Mouse (Mus musculus): ENCODE measurements around the gene Olfr1111. TPM values are rescaled to one million over a fixed set of nuclear protein-coding genes. Genes with fewer than 3 reads are reported as not detected.
"Not testable (repeated sequence)": the region's sequence is repeated elsewhere in the genome, so short reads cannot be mapped to it uniquely, and the experiment has no call there.

Gene Olfr1111
- 0.09 TPM in 1 of 2 replicates, not detected in the other for polyA plus RNA-seq (2015; fragmentation: Nextera tagmentation; extraction: Ambion mirVana)

DNA sequence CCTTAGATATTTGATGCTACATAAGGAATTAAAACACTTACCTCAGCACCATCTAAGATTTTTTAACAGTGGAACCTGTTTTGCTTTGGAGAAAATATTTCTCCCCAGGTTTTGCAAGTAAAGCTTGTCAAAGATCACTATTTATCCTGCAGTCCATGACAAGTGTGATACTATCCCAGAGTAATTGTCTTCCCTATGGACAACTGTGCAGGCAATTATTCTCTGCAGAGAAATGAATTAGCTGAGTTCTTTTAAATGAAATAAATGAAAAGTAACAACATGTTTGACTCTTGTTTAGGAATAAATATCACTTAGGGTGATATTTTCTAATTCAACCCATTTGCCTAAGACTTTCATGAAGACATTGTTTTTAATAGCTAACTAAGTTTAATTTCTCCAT, at the start of gene Olfr1111:
Olfr1111 (minus strand) TSS at position 101 of the 400 bp plus-strand sequence.
- Histone ChIP-seq H3K27me3 (no peaks in the 10 kb centered on the region), H3K4me2 (replicated peaks) (no peak within 1 kb of the TSS), H3K4me3 (replicated peaks) (no peak within 1 kb of the TSS)

DNA sequence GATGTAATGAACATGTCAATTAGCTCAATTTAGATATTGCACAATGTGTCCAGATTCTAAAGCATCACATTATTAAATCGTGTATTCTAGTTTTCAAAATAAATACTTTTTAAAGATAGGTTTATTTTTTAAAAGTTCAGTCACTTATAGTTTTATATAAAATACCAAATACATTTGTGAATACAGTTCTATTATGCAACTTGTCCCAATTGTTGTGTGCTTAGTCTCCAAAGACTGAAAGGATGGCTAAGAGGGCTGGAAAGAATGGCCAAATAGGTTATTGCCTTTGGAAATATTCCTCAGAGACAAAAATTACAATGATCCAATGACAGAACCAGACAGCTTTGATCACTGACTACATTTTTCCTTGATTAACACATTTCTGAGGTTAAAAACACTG, 35.1 kb upstream of the Olfr1111 start, which contains the start of gene Olfr1112:
Olfr1112 (plus strand) TSS at position 301 of the 400 bp plus-strand sequence.
- Histone ChIP-seq H3K4me2 (replicated peaks) (no peak within 1 kb of the TSS), H3K4me1 (no peaks in the 10 kb centered on the region), H3K27ac (replicated peaks) (no peak within 1 kb of the TSS), H3K4me3 (replicated peaks) (no peak within 1 kb of the TSS), H3K9me3 (replicated peaks) (no peaks in the 10 kb centered on the region), H3K36me3 (no peaks in the 10 kb centered on the region), H3K27me3 (no peaks in the 10 kb centered on the region), H3K9ac (no peak within 1 kb of the TSS)
- ATAC-seq (ENCODE audit: insufficient number of reproducible peaks, low FRiP score, low TSS enrichment, low read depth) = no peak
- WGBS = 80% methylated on average over 1 of the region's 1 CpGs

More for the DNA sequence above, at the start of gene Olfr1111:
- Histone ChIP-seq H3K27ac (replicated peaks) (no peak within 1 kb of the TSS), H3K9ac (no peak within 1 kb of the TSS), H3K36me3 (no peaks in the 10 kb centered on the region), H3K9me3 (replicated peaks) (no peaks in the 10 kb centered on the region), H3K4me1 (no peaks in the 10 kb centered on the region)
- ATAC-seq (ENCODE audit: insufficient number of reproducible peaks, low FRiP score, low TSS enrichment, low read depth) = no peak

DNA sequence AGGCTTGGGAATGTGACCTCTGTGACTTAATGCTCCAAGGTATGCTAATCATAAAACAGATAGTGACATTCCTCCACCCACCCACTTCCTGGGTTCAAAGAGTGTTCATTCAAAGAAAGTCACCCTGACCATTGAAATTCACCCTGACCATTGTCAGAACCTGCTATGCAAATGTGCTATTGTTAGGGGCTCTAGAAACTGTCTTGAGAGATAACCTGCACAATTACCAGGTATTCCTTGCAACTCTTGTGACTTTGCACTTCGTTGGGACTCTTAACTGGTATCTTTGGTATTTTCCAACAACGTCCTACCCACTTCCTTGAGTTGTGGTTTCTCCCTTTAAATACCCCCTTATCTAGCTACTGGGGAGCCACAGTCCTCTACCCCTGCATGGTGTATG, 15.3 kb upstream of the Olfr1111 start:
- not testable (repeated sequence) for H3K4me1 ChIP-seq; H3K9ac ChIP-seq; H3K36me3 ChIP-seq; ATAC-seq (ENCODE audit: insufficient number of reproducible peaks, low FRiP score, low TSS enrichment, low read depth); H3K4me3 ChIP-seq (replicated peaks); H3K9me3 ChIP-seq (replicated peaks); H3K4me2 ChIP-seq (replicated peaks); H3K27ac ChIP-seq (replicated peaks); H3K27me3 ChIP-seq
- 76% methylated on average over 2 of the region's 2 CpGs for WGBS

DNA sequence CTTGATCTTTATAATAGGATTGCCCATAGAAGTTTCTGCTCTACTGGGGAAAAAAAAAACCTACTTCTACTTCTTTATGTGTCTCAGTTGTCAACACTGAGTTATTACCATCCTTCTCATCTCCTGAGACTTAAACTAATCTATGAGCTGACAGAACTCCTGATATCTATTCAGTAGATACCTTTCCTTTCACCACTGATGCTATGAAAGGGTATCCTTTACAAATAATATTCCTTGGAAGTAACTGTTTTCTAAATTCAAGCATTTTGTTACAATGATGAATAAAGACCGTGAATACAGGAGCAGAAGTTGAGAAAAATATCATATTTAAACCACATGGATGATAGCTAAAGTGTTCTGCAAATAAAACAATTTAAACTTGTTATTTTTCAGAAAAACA, 12.2 kb downstream of the Olfr1111 start, which contains the start of gene Olfr1110:
Olfr1110 (minus strand) TSS at position 101 of the 400 bp plus-strand sequence.
- ATAC-seq (ENCODE audit: insufficient number of reproducible peaks, low FRiP score, low TSS enrichment, low read depth) = no peak
- H3K9me3 ChIP-seq (replicated peaks) = no peaks in the 10 kb centered on the region
- H3K4me3 ChIP-seq (replicated peaks) = no peak within 1 kb of the TSS
- whole genome bisulfite sequencing = 79% methylated on average over 1 of the region's 1 CpGs
- no peak within 1 kb of the TSS for H3K4me2 ChIP-seq (replicated peaks)
- H3K27me3 ChIP-seq = no peaks in the 10 kb centered on the region
- H3K36me3 ChIP-seq = no peaks in the 10 kb centered on the region
- no peaks in the 10 kb centered on the region for H3K4me1 ChIP-seq
- no peak within 1 kb of the TSS for H3K27ac ChIP-seq (replicated peaks)
- no peak within 1 kb of the TSS for H3K9ac ChIP-seq

DNA sequence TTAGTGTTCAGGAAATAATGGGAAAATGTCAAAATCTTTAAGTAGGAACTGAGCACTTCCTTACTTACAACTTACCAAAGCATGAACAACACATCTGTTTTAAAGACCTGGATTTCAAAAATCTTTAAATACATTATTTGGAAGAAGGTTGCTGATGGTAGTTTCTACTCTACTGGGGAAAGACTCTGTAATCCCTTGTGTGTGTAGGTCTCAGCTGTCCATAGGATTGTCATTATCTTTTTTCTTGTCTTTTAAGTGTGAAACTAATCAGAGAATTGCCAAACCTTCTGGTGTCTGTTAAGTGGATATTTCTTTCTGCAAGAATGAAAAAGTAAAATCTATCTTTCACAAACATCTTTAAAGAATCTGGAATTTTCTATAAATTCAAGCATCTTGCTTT, 38.0 kb downstream of the Olfr1111 start, which contains the start of gene Olfr259:
Olfr259 (minus strand) TSS at position 101 of the 400 bp plus-strand sequence.
- H3K27me3 ChIP-seq = no peaks in the 10 kb centered on the region
- no peak within 1 kb of the TSS for H3K4me2 ChIP-seq (replicated peaks)
- H3K27ac ChIP-seq (replicated peaks) = no peak within 1 kb of the TSS
- no peak within 1 kb of the TSS for H3K4me3 ChIP-seq (replicated peaks)
- no peak for ATAC-seq (ENCODE audit: insufficient number of reproducible peaks, low FRiP score, low TSS enrichment, low read depth)
- H3K36me3 ChIP-seq = no peaks in the 10 kb centered on the region
- no peaks in the 10 kb centered on the region for H3K4me1 ChIP-seq
- H3K9me3 ChIP-seq (replicated peaks) = no peaks in the 10 kb centered on the region
- H3K9ac ChIP-seq = no peak within 1 kb of the TSS

Other genes starting within 250 kb of the Olfr1111 start
- gene Olfr1098, start 228.1 kb downstream of the Olfr1111 start, polyA plus RNA-seq (2015; fragmentation: Nextera tagmentation; extraction: Ambion mirVana) = not detected in 2 replicates
- gene Olfr1099, start 191.9 kb downstream of the Olfr1111 start, polyA plus RNA-seq (2015; fragmentation: Nextera tagmentation; extraction: Ambion mirVana) = not detected in 2 replicates
- 0.12 TPM in 1 of 2 replicates, not detected in the other for gene Olfr1100, start 172.7 kb downstream of the Olfr1111 start, polyA plus RNA-seq (2015; fragmentation: Nextera tagmentation; extraction: Ambion mirVana)
- gene Olfr1101, start 161.4 kb downstream of the Olfr1111 start, polyA plus RNA-seq (2015; fragmentation: Nextera tagmentation; extraction: Ambion mirVana) = 0.16 TPM in 1 of 2 replicates, not detected in the other
- gene Olfr1102, start 154.2 kb downstream of the Olfr1111 start, polyA plus RNA-seq (2015; fragmentation: Nextera tagmentation; extraction: Ambion mirVana) = 0.09 TPM in 1 of 2 replicates, not detected in the other
- gene Olfr1104, start 125.5 kb downstream of the Olfr1111 start, polyA plus RNA-seq (2015; fragmentation: Nextera tagmentation; extraction: Ambion mirVana) = 0.13 TPM in 1 of 2 replicates, not detected in the other
- 0.05 and 0.17 TPM in 2 replicates for gene Olfr1105, start 116.1 kb downstream of the Olfr1111 start, polyA plus RNA-seq (2015; fragmentation: Nextera tagmentation; extraction: Ambion mirVana)
- 0.28 TPM in 1 of 2 replicates, not detected in the other for gene Olfr1106, start 100.4 kb downstream of the Olfr1111 start, polyA plus RNA-seq (2015; fragmentation: Nextera tagmentation; extraction: Ambion mirVana)
- gene Olfr1107, start 76.8 kb downstream of the Olfr1111 start, polyA plus RNA-seq (2015; fragmentation: Nextera tagmentation; extraction: Ambion mirVana) = not detected in 2 replicates
- gene Olfr1109, start 56.6 kb downstream of the Olfr1111 start, polyA plus RNA-seq (2015; fragmentation: Nextera tagmentation; extraction: Ambion mirVana) = not detected in 2 replicates
- not detected in 2 replicates for gene Olfr259, start 38.1 kb downstream of the Olfr1111 start, polyA plus RNA-seq (2015; fragmentation: Nextera tagmentation; extraction: Ambion mirVana)
- 0.29 and 0.35 TPM in 2 replicates for gene Olfr1110, start 12.3 kb downstream of the Olfr1111 start, polyA plus RNA-seq (2015; fragmentation: Nextera tagmentation; extraction: Ambion mirVana)
- gene Olfr1112, start 35.2 kb upstream of the Olfr1111 start, polyA plus RNA-seq (2015; fragmentation: Nextera tagmentation; extraction: Ambion mirVana) = not detected in 2 replicates
- not detected in 2 replicates for gene Olfr1113, start 56.3 kb upstream of the Olfr1111 start, polyA plus RNA-seq (2015; fragmentation: Nextera tagmentation; extraction: Ambion mirVana)
- not detected in 2 replicates for gene Olfr1115, start 95.4 kb upstream of the Olfr1111 start, polyA plus RNA-seq (2015; fragmentation: Nextera tagmentation; extraction: Ambion mirVana)
- not detected in 2 replicates for gene Olfr1116, start 114.9 kb upstream of the Olfr1111 start, polyA plus RNA-seq (2015; fragmentation: Nextera tagmentation; extraction: Ambion mirVana)
- not detected in 2 replicates for gene Olfr1118, start 155.0 kb upstream of the Olfr1111 start, polyA plus RNA-seq (2015; fragmentation: Nextera tagmentation; extraction: Ambion mirVana)
- not detected in 2 replicates for gene Olfr1120, start 202.2 kb upstream of the Olfr1111 start, polyA plus RNA-seq (2015; fragmentation: Nextera tagmentation; extraction: Ambion mirVana)
- gene Olfr1121, start 217.3 kb upstream of the Olfr1111 start, polyA plus RNA-seq (2015; fragmentation: Nextera tagmentation; extraction: Ambion mirVana) = not detected in 2 replicates
- gene Olfr1122, start 233.2 kb upstream of the Olfr1111 start, polyA plus RNA-seq (2015; fragmentation: Nextera tagmentation; extraction: Ambion mirVana) = 0.09 and 0.16 TPM in 2 replicates